Comparison of ENCODE assay signal across 8 mouse cellular contexts in genomic region chr13:42818378-42818777, GRCm38 (mm10).
DNase-seq lines count a peak whose midpoint lies in the region; ATAC-seq lines count a peak whose summit lies in the region.

No protein-coding gene starts in this region.

- H3K4me1 ChIP-seq in hindbrain, embryonic 14.5 days (replicated peaks; ENCODE audit: control insufficient read depth, insufficient read depth, low read length): peaks cover 6% of the 10 kb centered on the region
- H3K4me1 ChIP-seq in hindbrain, embryonic 12.5 days: peaks cover 29% of the 10 kb centered on the region
- H3K4me1 ChIP-seq in embryonic facial prominence, embryonic 10.5 days: peaks cover 22% of the 10 kb centered on the region

- H3K36me3 ChIP-seq in hindbrain, embryonic 14.5 days (replicated peaks; ENCODE audit: control insufficient read depth, insufficient read depth): no peaks in the 10 kb centered on the region
- no peaks in the 10 kb centered on the region for H3K36me3 ChIP-seq in hindbrain, embryonic 12.5 days
- H3K36me3 ChIP-seq in embryonic facial prominence, embryonic 10.5 days (replicated peaks): no peaks in the 10 kb centered on the region

- H3K27ac ChIP-seq in hindbrain, embryonic 14.5 days: no peak overlapping the region
- no peak overlapping the region for H3K27ac ChIP-seq in hindbrain, embryonic 12.5 days
- no peak overlapping the region for H3K27ac ChIP-seq in embryonic facial prominence, embryonic 10.5 days (replicated peaks)

- ATAC-seq in hindbrain, embryonic 14.5 days (ENCODE audit: low FRiP score): no peak
- no peak for ATAC-seq in hindbrain, embryonic 12.5 days (ENCODE audit: low FRiP score)

- H3K9ac ChIP-seq in hindbrain, embryonic 14.5 days: no peak overlapping the region
- H3K9ac ChIP-seq in hindbrain, embryonic 12.5 days: no peak overlapping the region

- H3K4me2 ChIP-seq in hindbrain, embryonic 14.5 days (replicated peaks): no peak overlapping the region
- no peak overlapping the region for H3K4me2 ChIP-seq in hindbrain, embryonic 12.5 days (replicated peaks)

- H3K4me3 ChIP-seq in hindbrain, embryonic 14.5 days (replicated peaks; ENCODE audit: low read length): no peak overlapping the region
- H3K4me3 ChIP-seq in hindbrain, embryonic 12.5 days: no peak overlapping the region
- no peak overlapping the region for H3K4me3 ChIP-seq in embryonic facial prominence, embryonic 10.5 days

- no peaks in the 10 kb centered on the region for H3K27me3 ChIP-seq in hindbrain, embryonic 14.5 days (ENCODE audit: control insufficient read depth, insufficient read depth, low read length)
- no peaks in the 10 kb centered on the region for H3K27me3 ChIP-seq in hindbrain, embryonic 12.5 days
- H3K27me3 ChIP-seq in embryonic facial prominence, embryonic 10.5 days (replicated peaks; ENCODE audit: low read depth, poor library complexity, severe bottlenecking): 0 out of 2 replicates have a peak, but pooled peaks cover 3% of the 10 kb centered on the region

- H3K9me3 ChIP-seq in hindbrain, embryonic 14.5 days (ENCODE audit: control insufficient read depth, low read length): no peaks in the 10 kb centered on the region
- H3K9me3 ChIP-seq in hindbrain, embryonic 12.5 days (replicated peaks): no peaks in the 10 kb centered on the region
- H3K9me3 ChIP-seq in embryonic facial prominence, embryonic 10.5 days: no peaks in the 10 kb centered on the region; the same call in 1 of the 2 replicates

- 51% methylated on average over 10 of the region's 10 CpGs for WGBS in hindbrain, embryonic 14.5 days
- WGBS in hindbrain, embryonic 12.5 days: 52% methylated on average over 10 of the region's 10 CpGs
- 52% methylated on average over 10 of the region's 10 CpGs for WGBS in embryonic facial prominence, embryonic 10.5 days
- WGBS in large intestine, adult 2 months: 49% methylated on average over 10 of the region's 10 CpGs

- peak; percentile 69 for DNase-seq in hindbrain, embryonic 14.5 days (ENCODE audit: low spot score)
- DNase-seq in CD8-positive naive resting alpha-beta T cell, adult 2 months (ENCODE audit: low read depth in 2 of 2, low spot score in 2 of 2): peak; percentile 4 to 26
- DNase-seq in adrenal gland, postnatal 14 days: peak; percentile 82
- peak; percentile 81 for DNase-seq in embryonic facial prominence, embryonic 10.5 days (ENCODE audit: low spot score)
- DNase-seq in large intestine, adult 2 months (ENCODE audit: low read depth, low spot score): peak; percentile 10
- DNase-seq in ovary, postnatal 14 days (ENCODE audit: low spot score): peak; percentile 56
- peak; percentile 66 for DNase-seq in urinary bladder, postnatal 14 days (ENCODE audit: low spot score)

Comparison
In these comparisons a context has a peak if more than half of its experiments do, and no peak if none do; other contexts are left out.
1. DNase-seq: peak in every context shown above with its lines; median percentile 82 in adrenal gland, postnatal 14 days; 81 in embryonic facial prominence, embryonic 10.5 days; 69 in hindbrain, embryonic 14.5 days; 66 in urinary bladder, postnatal 14 days; 56 in ovary, postnatal 14 days; 15 in CD8-positive naive resting alpha-beta T cell, adult 2 months; 10 in large intestine, adult 2 months.